Comparison of ENCODE assay signal across 8 mouse cellular contexts in the genomic region with DNA sequence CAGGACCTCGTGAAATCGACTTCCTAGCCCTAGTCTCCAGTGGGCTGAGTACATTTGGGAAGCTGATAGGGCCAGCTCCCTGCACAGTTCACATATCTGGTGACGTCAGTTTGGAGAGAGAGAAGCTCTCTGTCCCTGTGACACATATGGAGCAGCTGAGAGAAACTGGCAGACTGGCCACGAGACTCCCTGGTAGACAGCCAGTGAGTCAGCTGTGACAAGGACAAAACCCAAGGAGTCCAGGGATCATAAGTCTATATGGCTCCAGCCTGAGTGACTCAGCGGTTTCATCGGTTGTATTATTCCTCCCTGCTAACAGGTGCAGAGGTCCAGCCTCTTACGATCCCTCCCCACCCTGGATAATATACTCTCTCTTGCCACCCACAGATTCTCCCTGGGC. TPM values are rescaled to one million over a fixed set of nuclear protein-coding genes. Genes with fewer than 3 reads are reported as not detected.
DNase-seq lines count a peak whose midpoint lies in the region; ATAC-seq and TF ChIP-seq lines count a peak whose summit lies in the region.

No protein-coding gene starts in this region.

- no peak overlapping the region for H3K4me2 ChIP-seq in midbrain, postnatal 0 days (ENCODE audit: low read depth, low read length, poor library complexity, severe bottlenecking)
- no peak overlapping the region for H3K4me2 ChIP-seq in heart, embryonic 14.5 days (ENCODE audit: low read length)
- H3K4me2 ChIP-seq in stomach, embryonic 15.5 days: no peak overlapping the region

- H3K9me3 ChIP-seq in midbrain, postnatal 0 days (ENCODE audit: low read length): no peaks in the 10 kb centered on the region
- H3K9me3 ChIP-seq in midbrain, embryonic 10.5 days (replicated peaks): no peaks in the 10 kb centered on the region
- no peaks in the 10 kb centered on the region for H3K9me3 ChIP-seq in heart, embryonic 14.5 days (ENCODE audit: control insufficient read depth, low read length)
- H3K9me3 ChIP-seq in stomach, embryonic 15.5 days: no peaks in the 10 kb centered on the region
- H3K9me3 ChIP-seq in forebrain, embryonic 10.5 days: no peaks in the 10 kb centered on the region

- peak; percentile 36 to 53 for DNase-seq in cerebellum, postnatal 14 days
- DNase-seq in cerebellum, adult 11 months: no peak
- DNase-seq in midbrain, postnatal 0 days (ENCODE audit: low spot score): peak; percentile 44
- DNase-seq in midbrain, embryonic 10.5 days (ENCODE audit: low spot score): no peak
- no peak for DNase-seq in B cell, adult 2 months
- no peak for DNase-seq in forebrain, embryonic 10.5 days (ENCODE audit: extremely low spot score, low spot score)

- no peaks in the 10 kb centered on the region for H3K4me1 ChIP-seq in midbrain, postnatal 0 days (ENCODE audit: insufficient read depth, low read length)
- H3K4me1 ChIP-seq in midbrain, embryonic 10.5 days: peaks cover 11% of the 10 kb centered on the region
- H3K4me1 ChIP-seq in heart, embryonic 14.5 days (ENCODE audit: control insufficient read depth in 2 of 2, insufficient read depth in 2 of 2, low read length in 2 of 2): peaks cover 2 to 8% of the 10 kb centered on the region in 2 experiments; a peak in 2 of 4 replicates
- peaks cover 5% of the 10 kb centered on the region; the same call in 1 of the 2 replicates for H3K4me1 ChIP-seq in stomach, embryonic 15.5 days
- peaks cover 15% of the 10 kb centered on the region for H3K4me1 ChIP-seq in forebrain, embryonic 10.5 days

- no peak overlapping the region for H3K27ac ChIP-seq in midbrain, postnatal 0 days (ENCODE audit: low read depth, low read length)
- H3K27ac ChIP-seq in midbrain, embryonic 10.5 days (replicated peaks): no peak overlapping the region
- peak overlapping the region in 1 of 2 experiments; percentile 41; a peak in 1 of 4 replicates for H3K27ac ChIP-seq in heart, embryonic 14.5 days (replicated peaks in 1 of 2; ENCODE audit: control insufficient read depth in 1 of 2, insufficient read depth in 1 of 2, low read depth in 2 of 2, low read length in 2 of 2)
- H3K27ac ChIP-seq in stomach, embryonic 15.5 days: no peak overlapping the region
- no peak overlapping the region for H3K27ac ChIP-seq in forebrain, embryonic 10.5 days

- no peaks in the 10 kb centered on the region for H3K27me3 ChIP-seq in midbrain, postnatal 0 days (ENCODE audit: insufficient read depth, low read length)
- H3K27me3 ChIP-seq in midbrain, embryonic 10.5 days (ENCODE audit: low read depth, poor library complexity, severe bottlenecking): no peaks in the 10 kb centered on the region
- no peaks in the 10 kb centered on the region for H3K27me3 ChIP-seq in heart, embryonic 14.5 days (ENCODE audit: control insufficient read depth, insufficient read depth, low read length)
- H3K27me3 ChIP-seq in stomach, embryonic 15.5 days (replicated peaks): no peaks in the 10 kb centered on the region
- no peaks in the 10 kb centered on the region for H3K27me3 ChIP-seq in forebrain, embryonic 10.5 days (ENCODE audit: poor library complexity, severe bottlenecking)

- 80% methylated on average over 7 of the region's 7 CpGs for WGBS in midbrain, postnatal 0 days
- 85% methylated on average over 7 of the region's 7 CpGs for WGBS in midbrain, embryonic 10.5 days
- 48% methylated on average over 7 of the region's 7 CpGs for WGBS in heart, embryonic 14.5 days
- WGBS in stomach, embryonic 15.5 days: 62% methylated on average over 7 of the region's 7 CpGs
- 85% methylated on average over 7 of the region's 7 CpGs for WGBS in forebrain, embryonic 10.5 days

- no peak for TF ChIP-seq CTCF in midbrain, postnatal 0 days (IDR thresholded peaks at IDR 0.05)

- no peak overlapping the region for H3K4me3 ChIP-seq in midbrain, postnatal 0 days (ENCODE audit: low read depth, low read length)
- no peak overlapping the region for H3K4me3 ChIP-seq in midbrain, embryonic 10.5 days
- no peak overlapping the region for H3K4me3 ChIP-seq in heart, embryonic 14.5 days (ENCODE audit: control insufficient read depth in 1 of 2, insufficient read depth in 1 of 2, low read depth in 1 of 2, low read length in 2 of 2)
- H3K4me3 ChIP-seq in stomach, embryonic 15.5 days (replicated peaks): no peak overlapping the region
- no peak overlapping the region for H3K4me3 ChIP-seq in forebrain, embryonic 10.5 days

- no peak overlapping the region for H3K9ac ChIP-seq in midbrain, postnatal 0 days (replicated peaks; ENCODE audit: low read length, poor library complexity, severe bottlenecking)
- H3K9ac ChIP-seq in heart, embryonic 14.5 days (ENCODE audit: low read length): 0 out of 2 replicates have a peak overlapping the region, but pooled peaks have one; percentile 21
- H3K9ac ChIP-seq in stomach, embryonic 15.5 days: no peak overlapping the region

- no peak for ATAC-seq in midbrain, postnatal 0 days (ENCODE audit: low FRiP score)
- ATAC-seq in heart, embryonic 14.5 days (ENCODE audit: insufficient number of reproducible peaks, insufficient read depth, low FRiP score, low read depth): peak; percentile 66
- peak; percentile 67 for ATAC-seq in stomach, embryonic 15.5 days (ENCODE audit: insufficient read depth, low FRiP score, low read depth)

- no peaks in the 10 kb centered on the region for H3K36me3 ChIP-seq in midbrain, postnatal 0 days (ENCODE audit: insufficient read depth, low read length)
- H3K36me3 ChIP-seq in midbrain, embryonic 10.5 days: no peaks in the 10 kb centered on the region
- no peaks in the 10 kb centered on the region for H3K36me3 ChIP-seq in heart, embryonic 14.5 days (ENCODE audit: control insufficient read depth, insufficient read depth, low read length)
- no peaks in the 10 kb centered on the region for H3K36me3 ChIP-seq in stomach, embryonic 15.5 days
- no peaks in the 10 kb centered on the region for H3K36me3 ChIP-seq in forebrain, embryonic 10.5 days (replicated peaks)

RNA-seq across cellular contexts. Expression of a gene that starts 12.4 kb away (rescaled TPM):
- 0.77 TPM in 1 of 2 replicates, not detected in the other for total RNA-seq in midbrain, postnatal 0 days (2014; rRNA removed)
- polyA plus RNA-seq in midbrain, postnatal 0 days (2015; fragmentation: Nextera tagmentation; extraction: Ambion mirVana): not detected in 2 replicates
- 3.2 and 3.4 TPM in 2 replicates for polyA plus RNA-seq in midbrain, embryonic 10.5 days (2016; fragmentation: Nextera tagmentation; extraction: Ambion mirVana)
- polyA plus RNA-seq in heart, embryonic 14.5 days (2014; fragmentation: Nextera tagmentation; extraction: Ambion mirVana): 0.85 TPM in 1 of 2 replicates, not detected in the other
- polyA plus RNA-seq in stomach, embryonic 15.5 days (2015; fragmentation: Nextera tagmentation; extraction: Ambion mirVana): 54.5 and 58.6 TPM in 2 replicates
- 6.2 and 6.3 TPM in 2 replicates for polyA plus RNA-seq in forebrain, embryonic 10.5 days (2016; fragmentation: Nextera tagmentation; extraction: Ambion mirVana)

RNA-seq across cellular contexts. Expression of a gene that starts 26.9 kb away (rescaled TPM):
- 2.2 and 3.1 TPM in 2 replicates for total RNA-seq in midbrain, postnatal 0 days (2014; rRNA removed)
- 3.0 and 3.3 TPM in 2 replicates for polyA plus RNA-seq in midbrain, postnatal 0 days (2015; fragmentation: Nextera tagmentation; extraction: Ambion mirVana)
- polyA plus RNA-seq in midbrain, embryonic 10.5 days (2016; fragmentation: Nextera tagmentation; extraction: Ambion mirVana): 2.0 and 2.9 TPM in 2 replicates
- 0.53 and 2.2 TPM in 2 replicates for polyA plus RNA-seq in heart, embryonic 14.5 days (2014; fragmentation: Nextera tagmentation; extraction: Ambion mirVana)
- polyA plus RNA-seq in stomach, embryonic 15.5 days (2015; fragmentation: Nextera tagmentation; extraction: Ambion mirVana): 120 and 147 TPM in 2 replicates
- 10.8 and 14.9 TPM in 2 replicates for polyA plus RNA-seq in forebrain, embryonic 10.5 days (2016; fragmentation: Nextera tagmentation; extraction: Ambion mirVana)

RNA-seq across cellular contexts. Expression of a gene that starts 26.9 kb away (rescaled TPM):
- total RNA-seq in midbrain, postnatal 0 days (2014; rRNA removed): 4.7 and 5.0 TPM in 2 replicates
- 7.2 and 7.5 TPM in 2 replicates for polyA plus RNA-seq in midbrain, postnatal 0 days (2015; fragmentation: Nextera tagmentation; extraction: Ambion mirVana)
- 9.6 and 12.8 TPM in 2 replicates for polyA plus RNA-seq in midbrain, embryonic 10.5 days (2016; fragmentation: Nextera tagmentation; extraction: Ambion mirVana)
- 11.1 and 12.0 TPM in 2 replicates for polyA plus RNA-seq in heart, embryonic 14.5 days (2014; fragmentation: Nextera tagmentation; extraction: Ambion mirVana)
- polyA plus RNA-seq in stomach, embryonic 15.5 days (2015; fragmentation: Nextera tagmentation; extraction: Ambion mirVana): 20.9 and 21.0 TPM in 2 replicates
- 10.3 and 11.8 TPM in 2 replicates for polyA plus RNA-seq in forebrain, embryonic 10.5 days (2016; fragmentation: Nextera tagmentation; extraction: Ambion mirVana)

RNA-seq across cellular contexts. Expression of a gene that starts 43.8 kb away (rescaled TPM):
- total RNA-seq in midbrain, postnatal 0 days (2014; rRNA removed): not detected in 2 replicates
- polyA plus RNA-seq in midbrain, postnatal 0 days (2015; fragmentation: Nextera tagmentation; extraction: Ambion mirVana): not detected in 2 replicates
- 3.2 and 3.8 TPM in 2 replicates for polyA plus RNA-seq in midbrain, embryonic 10.5 days (2016; fragmentation: Nextera tagmentation; extraction: Ambion mirVana)
- 0.31 and 0.63 TPM in 2 replicates for polyA plus RNA-seq in heart, embryonic 14.5 days (2014; fragmentation: Nextera tagmentation; extraction: Ambion mirVana)
- 7.9 and 22.3 TPM in 2 replicates for polyA plus RNA-seq in stomach, embryonic 15.5 days (2015; fragmentation: Nextera tagmentation; extraction: Ambion mirVana)
- 2.0 and 4.9 TPM in 2 replicates for polyA plus RNA-seq in forebrain, embryonic 10.5 days (2016; fragmentation: Nextera tagmentation; extraction: Ambion mirVana)

RNA-seq across cellular contexts. Expression of a gene that starts 49.8 kb away (rescaled TPM):
- 56.8 and 64.4 TPM in 2 replicates for total RNA-seq in midbrain, postnatal 0 days (2014; rRNA removed)
- 85.3 and 85.6 TPM in 2 replicates for polyA plus RNA-seq in midbrain, postnatal 0 days (2015; fragmentation: Nextera tagmentation; extraction: Ambion mirVana)
- polyA plus RNA-seq in midbrain, embryonic 10.5 days (2016; fragmentation: Nextera tagmentation; extraction: Ambion mirVana): 39.4 and 39.8 TPM in 2 replicates
- polyA plus RNA-seq in heart, embryonic 14.5 days (2014; fragmentation: Nextera tagmentation; extraction: Ambion mirVana): 72.1 and 74.9 TPM in 2 replicates
- 70.9 and 78.9 TPM in 2 replicates for polyA plus RNA-seq in stomach, embryonic 15.5 days (2015; fragmentation: Nextera tagmentation; extraction: Ambion mirVana)
- 40.1 and 40.8 TPM in 2 replicates for polyA plus RNA-seq in forebrain, embryonic 10.5 days (2016; fragmentation: Nextera tagmentation; extraction: Ambion mirVana)

Comparison
In these comparisons a context has a peak if more than half of its experiments do, and no peak if none do; other contexts are left out.
1. DNase-seq: peak in cerebellum, postnatal 14 days (2 of 2) and midbrain, postnatal 0 days (single experiment); none in cerebellum, adult 11 months (single experiment), midbrain, embryonic 10.5 days (single experiment), B cell, adult 2 months (0 of 2) and forebrain, embryonic 10.5 days (single experiment).